Comparison of ENCODE assay signal across 21 mouse cellular contexts in genomic region chr3:90202884-90203283, GRCm38 (mm10).
"Had no signal": no experiment of that assay in that cellular context is flagged by ENCODE, and none has a peak within 500 bp of the region (broad histone marks: within the 10 kb centered on the region; RNA-seq: fewer than 3 reads in every experiment).

No protein-coding gene starts in this region.

- H3K27ac ChIP-seq: intestine, embryonic 15.5 days; limb, embryonic 12.5 days; limb, embryonic 15.5 days; liver, embryonic 14.5 days; macrophage; midbrain, embryonic 12.5 days; midbrain, embryonic 15.5 days; neural tube, embryonic 12.5 days; neural tube, embryonic 15.5 days; stomach, embryonic 15.5 days had no signal

- DNase-seq: kidney, adult 11 months; kidney, postnatal 10 days; left cerebral cortex, postnatal 4 days; liver, postnatal 0 days; lung, embryonic 14.5 days; right cerebral cortex, postnatal 14 days; right cerebral cortex, postnatal 4 days; spleen, adult 18-20 months; thymus, postnatal 25 days had no signal

- H3K9ac ChIP-seq: intestine, embryonic 15.5 days; limb, embryonic 12.5 days; limb, embryonic 15.5 days; liver, embryonic 14.5 days; liver, postnatal 0 days; lung, embryonic 14.5 days; midbrain, embryonic 12.5 days; midbrain, embryonic 15.5 days; neural tube, embryonic 12.5 days; neural tube, embryonic 15.5 days; stomach, embryonic 15.5 days had no signal

- H3K4me1 ChIP-seq: intestine, embryonic 15.5 days; limb, embryonic 12.5 days; limb, embryonic 15.5 days; midbrain, embryonic 12.5 days; midbrain, embryonic 15.5 days; neural tube, embryonic 12.5 days; neural tube, embryonic 15.5 days; stomach, embryonic 15.5 days had no signal

- ATAC-seq: intestine, embryonic 15.5 days; liver, postnatal 0 days; lung, postnatal 0 days; midbrain, embryonic 15.5 days had no signal

- H3K27me3 ChIP-seq: intestine, embryonic 15.5 days; limb, embryonic 12.5 days; limb, embryonic 15.5 days; midbrain, embryonic 12.5 days; midbrain, embryonic 15.5 days; neural tube, embryonic 12.5 days; neural tube, embryonic 15.5 days; stomach, embryonic 15.5 days had no signal

- H3K4me3 ChIP-seq: intestine, embryonic 15.5 days; limb, embryonic 12.5 days; limb, embryonic 15.5 days; midbrain, embryonic 12.5 days; midbrain, embryonic 15.5 days; neural tube, embryonic 12.5 days; neural tube, embryonic 15.5 days; stomach, embryonic 15.5 days had no signal

- H3K36me3 ChIP-seq: intestine, embryonic 15.5 days; stomach, embryonic 15.5 days had no signal

- H3K4me2 ChIP-seq: intestine, embryonic 15.5 days; limb, embryonic 12.5 days; limb, embryonic 15.5 days; liver, embryonic 11.5 days; lung, embryonic 14.5 days; midbrain, embryonic 12.5 days; midbrain, embryonic 15.5 days; neural tube, embryonic 12.5 days; neural tube, embryonic 15.5 days; stomach, embryonic 15.5 days had no signal

- H3K9me3 ChIP-seq: intestine, embryonic 15.5 days; limb, embryonic 12.5 days; limb, embryonic 15.5 days; midbrain, embryonic 12.5 days; midbrain, embryonic 15.5 days; neural tube, embryonic 12.5 days; neural tube, embryonic 15.5 days; stomach, embryonic 15.5 days had no signal
